Mouse (Mus musculus) erythroblast, embryonic 14.5 days (primary cell): ENCODE results near the gene Dtx3.

Experiments
- GATA1 ChIP-seq: IDR thresholded peaks from 2 replicates; pipeline ENCODE4 v1.6.1; 2012; ENCODE audit warnings: low read length, inconsistent platforms, mixed read lengths
- TAL1 ChIP-seq: IDR thresholded peaks from 3 replicates; pipeline ENCODE4 v1.6.1; 2012; ENCODE audit warnings: low read length, inconsistent platforms, mixed read lengths

DNA sequence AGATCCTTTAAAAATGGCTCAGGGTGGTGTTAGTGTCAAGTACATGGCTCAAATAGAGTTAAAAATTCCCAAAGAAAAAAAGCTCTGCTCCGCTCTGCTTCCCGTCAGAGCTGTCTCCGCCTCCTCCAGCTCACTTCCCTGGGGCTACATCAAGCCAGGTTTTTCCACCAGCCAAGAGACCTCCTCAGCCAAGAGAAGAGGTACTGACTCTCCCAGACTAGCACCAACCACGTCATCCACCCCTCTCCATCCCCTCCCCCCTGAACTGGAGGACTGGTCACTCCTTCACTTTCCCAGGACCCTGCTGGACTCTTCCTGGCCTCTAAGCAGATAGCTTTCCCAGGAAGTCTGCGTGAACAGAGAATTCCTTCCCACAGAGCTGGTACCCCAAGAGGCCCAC, 864 bp upstream of the Dtx3 start:
- TF ChIP-seq TAL1 = no peak
- TF ChIP-seq GATA1 = no peak
